Mouse (Mus musculus) midbrain, postnatal 0 days (tissue): Measurements from ENCODE around the gene Agap3. TPM values are rescaled to one million over a fixed set of nuclear protein-coding genes. Genes with fewer than 3 reads are reported as not detected.

Source experiments
- ATAC-seq: fragments of 200-750 bp; cut with Nextera tagmentation; 2 replicates; pipeline ENCODE4 v1.8.0; 2017; ENCODE audit warnings: moderate number of reproducible peaks, mild to moderate bottlenecking, moderate TSS enrichment, moderate library complexity; ENCODE audit not compliant: low FRiP score
- DNase-seq: peaks from one replicate; pipeline ENCODE4 v3.0.0-alpha.2; 2015; ENCODE audit warnings: low spot score
- H3K27ac ChIP-seq: fragments of 300-500 bp; sonication (generic); 2 replicates; pipeline ENCODE4 v1.5.1; 2014; ENCODE audit warnings: low read depth, mild to moderate bottlenecking, low read length, mixed read lengths
- H3K27me3 ChIP-seq: fragments of 300-500 bp; sonication (generic); 2 replicates; pipeline ENCODE4 v1.6.1; 2014; ENCODE audit warnings: low read length, control low read depth, mixed read lengths; ENCODE audit not compliant: insufficient read depth
- H3K36me3 ChIP-seq: fragments of 300-500 bp; sonication (generic); 2 replicates; pipeline ENCODE4 v1.6.1; 2014; ENCODE audit warnings: low read length, control low read depth, mixed read lengths; ENCODE audit not compliant: insufficient read depth
- H3K4me1 ChIP-seq: fragments of 300-500 bp; sonication (generic); 2 replicates; pipeline ENCODE4 v1.6.1; 2014; ENCODE audit warnings: mild to moderate bottlenecking, control low read depth, antibody characterized with exemption, low read length, mixed read lengths; ENCODE audit not compliant: insufficient read depth
- H3K4me2 ChIP-seq: fragments of 300-500 bp; sonication (generic); 2 replicates; pipeline ENCODE4 v1.6.1; 2014; ENCODE audit warnings: low read depth, mild to moderate bottlenecking, low read length, mixed read lengths; ENCODE audit not compliant: poor library complexity, severe bottlenecking
- H3K4me3 ChIP-seq: fragments of 300-500 bp; sonication (generic); 2 replicates; pipeline ENCODE4 v1.5.1; 2014; ENCODE audit warnings: low read depth, mild to moderate bottlenecking, low read length, moderate library complexity
- H3K9ac ChIP-seq: fragments of 300-500 bp; sonication (generic); replicated peaks from 2 replicates; pipeline ENCODE4 v1.6.1; 2014; ENCODE audit warnings: mild to moderate bottlenecking, low read length, moderate library complexity, mixed read lengths; ENCODE audit not compliant: poor library complexity, severe bottlenecking
- H3K9me3 ChIP-seq: fragments of 300-500 bp; sonication (generic); 2 replicates; pipeline ENCODE4 v1.6.1; 2016; ENCODE audit warnings: low read length, control low read depth
- CTCF ChIP-seq: IDR thresholded peaks from 2 replicates; pipeline ENCODE4 v1.5.1; 2016; ENCODE audit warnings: antibody characterized with exemption, mild to moderate bottlenecking
- WGBS: fragments of 180-500 bp; shearing (Covaris S2); extraction: QIAGEN DNeasy Blood & Tissue Kit; methylation state at CpG from one replicate; pipeline ENCODE4 v1.1.7; 2014; 5-methylcytosine and 5-hydroxymethylcytosine counted together
- polyA plus RNA-seq: library from polyadenylated mRNA; unstranded; fragments of >200 nt; fragmentation: Nextera tagmentation; extraction: Ambion mirVana; gene quantifications from 2 replicates; pipeline ENCODE4 v1.2.1, GENCODE M21; 2015
- total RNA-seq: library from RNA; depleted of rRNA; stranded (reverse); fragments of >200 nt; gene quantifications from 2 replicates; pipeline ENCODE4 v1.2.3, GENCODE M21; 2014

The Agap3 gene
- total and polyA plus RNA-seq, 2 experiments from 2014 or later: 120 to 282 TPM

GRCm38 (mm10) chr5:24495019-24495418 is 43.0 kb downstream of the Agap3 start:
- H3K9me3 ChIP-seq: no peaks in the 10 kb centered on the region
- H3K4me3 ChIP-seq: no peak overlapping the region
- 66% methylated on average over 15 of the region's 15 CpGs for WGBS
- no peaks in the 10 kb centered on the region for H3K27me3 ChIP-seq
- H3K9ac ChIP-seq: no peak overlapping the region
- DNase-seq (peak; percentile 39), ATAC-seq (no peak)
- no peak for TF ChIP-seq CTCF
- H3K36me3 ChIP-seq: peaks cover 75% of the 10 kb centered on the region
- no peaks in the 10 kb centered on the region for H3K4me1 ChIP-seq
- H3K27ac ChIP-seq: no peak overlapping the region
- no peak overlapping the region for H3K4me2 ChIP-seq

DNA sequence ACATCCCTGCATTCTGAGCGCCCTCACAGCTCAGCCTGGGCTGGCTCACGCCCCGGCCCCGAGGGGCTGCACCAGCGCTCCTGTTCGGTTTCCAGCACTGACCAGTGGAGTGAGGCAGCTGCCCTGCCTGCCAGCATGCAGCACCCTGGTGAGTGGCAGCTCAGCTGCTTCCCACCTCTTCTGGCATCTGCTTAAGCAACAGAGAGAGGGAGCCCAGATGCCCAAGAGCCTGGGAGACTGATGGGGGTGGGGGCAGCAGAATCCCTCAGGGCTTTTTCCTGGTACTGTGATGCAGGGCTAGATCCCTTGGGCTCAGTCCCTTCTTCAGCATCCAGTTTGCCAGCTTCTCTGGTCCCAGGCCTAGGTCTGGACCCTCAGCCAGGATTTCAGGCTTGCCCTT is 44.8 kb downstream of the Agap3 start:
- H3K9me3 ChIP-seq: no peaks in the 10 kb centered on the region
- H3K4me2 ChIP-seq: no peak overlapping the region
- H3K4me3 ChIP-seq: no peak overlapping the region
- no peaks in the 10 kb centered on the region for H3K27me3 ChIP-seq
- no peak overlapping the region for H3K9ac ChIP-seq
- H3K4me1 ChIP-seq: no peaks in the 10 kb centered on the region
- peaks cover 76% of the 10 kb centered on the region for H3K36me3 ChIP-seq
- ATAC-seq: no peak
- 43% methylated on average over 6 of the region's 6 CpGs for WGBS
- no peak overlapping the region for H3K27ac ChIP-seq
- no peak for TF ChIP-seq CTCF
- DNase-seq: no peak

DNA sequence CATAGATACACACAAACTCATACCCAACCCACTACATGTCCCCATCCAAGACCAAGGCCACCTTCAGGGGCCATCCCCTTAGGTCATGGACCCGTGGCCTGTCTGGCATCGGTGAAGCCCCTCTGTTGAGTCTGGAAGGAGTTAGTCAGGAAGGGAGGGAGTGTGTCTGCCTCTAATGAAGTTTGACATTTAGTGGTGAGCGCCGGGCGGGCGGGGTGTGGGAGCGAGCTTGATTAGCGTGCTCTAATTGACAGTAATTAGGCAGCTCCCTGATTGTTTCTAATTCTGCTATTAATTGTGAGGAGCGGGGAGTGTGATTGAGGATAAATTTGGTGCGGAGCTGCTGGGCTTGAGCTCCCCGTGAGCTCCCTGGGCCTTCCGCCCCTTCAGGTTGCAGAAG is 45.5 kb downstream of the Agap3 start:
- no peaks in the 10 kb centered on the region for H3K27me3 ChIP-seq
- WGBS: 71% methylated on average over 12 of the region's 12 CpGs
- H3K4me3 ChIP-seq: no peak overlapping the region
- ATAC-seq: no peak
- H3K4me2 ChIP-seq: no peak overlapping the region
- H3K27ac ChIP-seq: no peak overlapping the region
- H3K9ac ChIP-seq: no peak overlapping the region
- H3K36me3 ChIP-seq: peaks cover 73% of the 10 kb centered on the region
- no peak for DNase-seq
- no peaks in the 10 kb centered on the region for H3K4me1 ChIP-seq
- H3K9me3 ChIP-seq: no peaks in the 10 kb centered on the region
- TF ChIP-seq CTCF: no peak

DNA sequence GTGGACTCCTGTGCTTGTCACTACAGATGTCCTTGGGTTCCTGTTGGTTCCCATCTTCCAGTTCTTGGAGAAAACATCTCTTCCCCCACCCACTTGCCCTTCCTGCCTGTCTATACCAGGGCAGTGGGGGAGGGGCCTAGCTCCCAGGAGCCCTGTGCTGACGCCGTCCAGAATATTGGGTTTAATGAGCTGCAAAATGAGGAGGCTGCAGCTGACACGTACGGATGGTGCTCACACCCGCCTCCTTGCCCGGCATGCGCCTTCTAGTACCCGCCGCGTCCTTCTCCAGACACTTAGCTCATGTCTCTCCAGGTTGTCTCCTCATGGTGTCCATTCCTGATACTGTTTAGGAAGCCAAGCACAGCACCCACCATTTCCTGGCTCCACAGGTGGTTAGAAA is 47.1 kb downstream of the Agap3 start:
- no peak for TF ChIP-seq CTCF
- DNase-seq: no peak

GRCm38 (mm10) chr5:24500851-24501250 is 48.9 kb downstream of the Agap3 start:
- 0 out of 2 replicates have a peak, but pooled peaks cover 2% of the 10 kb centered on the region for H3K4me1 ChIP-seq
- peak; percentile 84 for DNase-seq
- H3K27me3 ChIP-seq: peaks cover 7% of the 10 kb centered on the region
- ATAC-seq: no peak
- no peak overlapping the region for H3K4me2 ChIP-seq
- H3K4me3 ChIP-seq: no peak overlapping the region
- H3K9ac ChIP-seq: no peak overlapping the region
- no peaks in the 10 kb centered on the region for H3K9me3 ChIP-seq
- no peak for TF ChIP-seq CTCF
- 76% methylated on average over 11 of the region's 11 CpGs for WGBS
- H3K27ac ChIP-seq: no peak overlapping the region
- H3K36me3 ChIP-seq: peaks cover 54% of the 10 kb centered on the region

More for the DNA sequence above, 47.1 kb downstream of the Agap3 start:
- H3K4me2 ChIP-seq: no peak overlapping the region
- H3K36me3 ChIP-seq: peaks cover 62% of the 10 kb centered on the region
- H3K4me3 ChIP-seq: no peak overlapping the region
- 84% methylated on average over 10 of the region's 10 CpGs for WGBS
- no peak for ATAC-seq
- H3K27me3 ChIP-seq: no peaks in the 10 kb centered on the region
- no peak overlapping the region for H3K27ac ChIP-seq
- H3K4me1 ChIP-seq: no peaks in the 10 kb centered on the region
- H3K9ac ChIP-seq: no peak overlapping the region
- H3K9me3 ChIP-seq: no peaks in the 10 kb centered on the region

GRCm38 (mm10) chr5:24502786-24503185 is 50.8 kb downstream of the Agap3 start:
- Histone ChIP-seq H3K36me3 (peaks cover 41% of the 10 kb centered on the region), H3K4me2 (no peak overlapping the region), H3K9me3 (no peaks in the 10 kb centered on the region), H3K27me3 (peaks cover 7% of the 10 kb centered on the region), H3K9ac (no peak overlapping the region), H3K4me3 (no peak overlapping the region), H3K27ac (no peak overlapping the region), H3K4me1 (0 out of 2 replicates have a peak, but pooled peaks cover 2% of the 10 kb centered on the region)
- TF ChIP-seq CTCF: no peak
- DNase-seq (no peak), ATAC-seq (no peak)
- WGBS: 74% methylated on average over 4 of the region's 4 CpGs
